Mouse (Mus musculus): ENCODE results near the gene Crat. TPM values are rescaled to one million over a fixed set of nuclear protein-coding genes. Genes with fewer than 3 reads are reported as not detected.

Crat gene
- total and polyA plus RNA-seq, 3 experiments, result 16.1 to 44.4 (median 34.2) TPM

DNA sequence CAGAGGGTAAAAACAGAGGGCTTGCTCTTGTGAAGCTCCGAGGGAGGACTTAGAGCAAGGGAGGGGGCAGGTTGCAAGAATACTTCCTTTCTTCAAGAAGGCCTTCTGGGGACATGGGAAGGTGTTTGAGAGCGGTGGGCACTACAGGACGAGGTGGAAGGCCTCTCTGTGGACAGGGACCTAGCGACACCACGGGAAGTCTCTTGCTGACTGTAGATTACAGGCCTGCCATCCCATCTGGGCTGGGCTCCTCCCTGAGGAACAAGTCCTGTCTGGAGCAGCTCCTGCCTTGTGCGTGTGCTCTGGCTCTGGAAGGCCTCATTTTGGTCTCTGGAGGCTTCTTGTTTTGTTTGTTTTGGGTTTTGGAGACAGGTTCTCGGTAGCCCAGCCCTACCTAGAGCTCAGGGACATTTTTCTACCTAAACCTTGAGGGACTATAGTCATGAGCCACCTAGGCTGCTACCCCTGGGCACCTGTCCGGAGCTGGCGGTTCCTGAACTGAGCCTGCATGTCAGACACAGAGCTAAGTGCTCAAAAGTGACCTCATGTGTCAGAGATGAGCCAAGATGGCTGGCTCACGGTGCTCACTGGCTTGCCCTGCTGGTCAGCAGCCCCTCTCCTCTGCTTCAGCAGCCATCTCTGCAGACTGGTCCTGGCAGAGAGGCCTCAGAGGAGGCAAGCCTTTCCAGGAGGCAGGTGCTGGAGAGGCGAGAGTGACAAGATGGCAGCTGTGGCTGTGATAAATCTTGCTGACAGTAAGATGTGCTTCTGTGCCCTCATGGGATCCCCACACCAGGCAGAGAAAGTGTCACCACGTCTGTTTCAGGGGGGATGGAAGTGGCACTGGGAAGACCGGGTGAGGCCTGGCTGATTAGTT, 40.7 kb upstream of the Crat start:
- TF ChIP-seq GATA1 (IDR thresholded peaks at IDR 0.05; ENCODE audit: borderline replicate concordance, low read length) (no peak), TAL1 (conservative IDR thresholded peaks at IDR 0.05; ENCODE audit: low read depth, low read length) (no peak), GATA2 (IDR thresholded peaks at IDR 0.05; ENCODE audit: borderline replicate concordance, low read depth, low read length) (no peak), CTCF (IDR thresholded peaks at IDR 0.05; ENCODE audit: low read depth, low read length) (no peak), POLR2AphosphoS5 (IDR thresholded peaks at IDR 0.05; ENCODE audit: insufficient replicate concordance, low read depth, low read length) (no peak)

DNA sequence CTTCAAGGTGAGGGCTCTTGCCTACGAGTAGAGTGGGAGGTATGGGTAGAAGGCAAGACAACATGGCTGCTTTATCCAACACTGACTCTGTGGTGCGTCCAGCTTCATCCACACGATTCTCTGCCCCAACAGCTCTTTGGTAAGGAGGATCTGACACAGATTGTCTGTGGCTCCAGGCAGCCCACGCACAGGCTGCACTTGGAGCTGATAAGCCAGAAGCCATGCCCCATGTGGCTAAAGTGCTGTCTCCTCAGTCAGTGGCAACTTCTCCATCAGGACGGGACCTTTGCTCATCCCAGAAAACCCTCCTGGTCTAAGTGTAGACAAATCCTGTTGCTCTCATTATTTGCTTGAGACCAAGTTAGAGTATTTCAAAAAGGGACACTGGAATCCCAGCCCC, 39.0 kb upstream of the Crat start:
- Histone ChIP-seq H3K27me3 (ENCODE audit: insufficient read depth, low read length) (no peaks in the 10 kb centered on the region), H3K36me3 (replicated peaks) (peaks cover 90% of the 10 kb centered on the region), H3K4me3 (ENCODE audit: low read depth, low read length) (no peak overlapping the region), H3K4me1 (ENCODE audit: insufficient read depth, low read depth, low read length) (peaks cover 26% of the 10 kb centered on the region), H3K9me3 (replicated peaks) (peaks cover 5% of the 10 kb centered on the region)
- no peak for TF ChIP-seq CTCF (IDR thresholded peaks at IDR 0.05; ENCODE audit: low read depth, low read length)
- no peak for TF ChIP-seq TAL1 (conservative IDR thresholded peaks at IDR 0.05; ENCODE audit: low read depth, low read length)
- ATAC-seq (ENCODE audit: extremely low read depth, insufficient number of reproducible peaks, low FRiP score, poor library complexity, severe bottlenecking) (no peak), DNase-seq (ENCODE audit: low spot score) (no peak)

More for the DNA sequence above, 40.7 kb upstream of the Crat start:
- DNase-seq (ENCODE audit: low spot score) (no peak), ATAC-seq (ENCODE audit: extremely low read depth, insufficient number of reproducible peaks, low FRiP score, poor library complexity, severe bottlenecking) (no peak)
- no peaks in the 10 kb centered on the region for H3K9me3 ChIP-seq (replicated peaks)
- H3K27me3 ChIP-seq (ENCODE audit: insufficient read depth, low read length), result no peaks in the 10 kb centered on the region
- H3K36me3 ChIP-seq (replicated peaks), result peaks cover 74% of the 10 kb centered on the region
- no peak overlapping the region for H3K4me3 ChIP-seq (ENCODE audit: low read depth, low read length)
- peaks cover 26% of the 10 kb centered on the region for H3K4me1 ChIP-seq (ENCODE audit: insufficient read depth, low read depth, low read length)

DNA sequence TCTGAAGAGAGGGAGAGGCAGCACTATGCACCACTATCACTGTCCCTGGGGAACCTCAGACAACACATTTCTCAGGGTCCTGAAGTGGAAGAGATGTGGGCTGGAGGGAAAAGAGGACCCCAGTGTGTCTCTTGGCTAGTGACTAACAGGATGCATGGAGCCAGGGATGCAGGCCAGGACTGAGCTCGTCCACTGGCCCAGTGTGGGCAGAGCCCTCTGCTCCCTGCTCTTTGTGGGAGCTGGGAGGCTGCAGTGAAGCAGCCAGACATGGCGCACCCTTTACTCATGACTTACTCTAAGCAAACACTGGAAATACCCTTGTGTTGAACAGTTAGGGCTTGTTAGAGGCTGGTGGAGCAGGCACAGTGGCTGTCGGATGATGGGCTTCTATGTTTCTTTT, 38.0 kb upstream of the Crat start:
- Histone ChIP-seq H3K36me3 (replicated peaks) (peaks cover 91% of the 10 kb centered on the region), H3K4me3 (ENCODE audit: low read depth, low read length) (no peak overlapping the region), H3K27me3 (ENCODE audit: insufficient read depth, low read length) (no peaks in the 10 kb centered on the region), H3K9me3 (replicated peaks) (peaks cover 7% of the 10 kb centered on the region), H3K4me1 (ENCODE audit: insufficient read depth, low read depth, low read length) (peaks cover 26% of the 10 kb centered on the region)
- DNase-seq (ENCODE audit: low spot score), result no peak
- no peak for ATAC-seq (ENCODE audit: extremely low read depth, insufficient number of reproducible peaks, low FRiP score, poor library complexity, severe bottlenecking)
- TF ChIP-seq CTCF (IDR thresholded peaks at IDR 0.05; ENCODE audit: low read depth, low read length) (no peak), GATA1 (IDR thresholded peaks at IDR 0.05; ENCODE audit: borderline replicate concordance, low read length) (no peak), GATA2 (IDR thresholded peaks at IDR 0.05; ENCODE audit: borderline replicate concordance, low read depth, low read length) (no peak), POLR2AphosphoS5 (IDR thresholded peaks at IDR 0.05; ENCODE audit: insufficient replicate concordance, low read depth, low read length) (no peak), TAL1 (conservative IDR thresholded peaks at IDR 0.05; ENCODE audit: low read depth, low read length) (no peak)

DNA sequence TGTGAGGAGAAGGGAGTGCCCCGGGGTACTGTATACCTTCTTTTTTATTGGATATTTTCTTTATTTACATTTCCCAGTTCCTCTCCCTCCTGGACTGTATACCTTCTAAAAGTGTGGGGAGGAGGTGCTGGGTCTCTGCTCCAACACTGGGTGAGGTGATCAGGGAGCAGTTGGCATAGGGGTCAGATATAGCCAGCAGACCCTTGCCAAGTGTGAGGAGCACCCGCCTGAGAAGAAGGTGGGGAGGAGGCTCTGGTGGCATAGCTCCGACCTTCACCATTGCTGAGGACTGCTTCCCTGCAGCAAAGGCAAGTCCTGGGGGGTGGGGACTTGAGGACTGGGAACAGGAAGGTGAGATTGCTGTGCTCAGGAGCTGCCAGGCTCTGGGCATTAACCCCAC, 35.9 kb upstream of the Crat start:
- H3K9me3 ChIP-seq (replicated peaks), result peaks cover 7% of the 10 kb centered on the region
- DNase-seq (ENCODE audit: low spot score) (no peak), ATAC-seq (ENCODE audit: extremely low read depth, insufficient number of reproducible peaks, low FRiP score, poor library complexity, severe bottlenecking) (no peak)
- no peaks in the 10 kb centered on the region for H3K27me3 ChIP-seq (ENCODE audit: insufficient read depth, low read length)
- peaks cover 92% of the 10 kb centered on the region for H3K36me3 ChIP-seq (replicated peaks)
- peaks cover 25% of the 10 kb centered on the region for H3K4me1 ChIP-seq (ENCODE audit: insufficient read depth, low read depth, low read length)
- H3K4me3 ChIP-seq (ENCODE audit: low read depth, low read length), result no peak overlapping the region
- TF ChIP-seq POLR2AphosphoS5 (IDR thresholded peaks at IDR 0.05; ENCODE audit: insufficient replicate concordance, low read depth, low read length), result no peak
- TF ChIP-seq GATA2 (IDR thresholded peaks at IDR 0.05; ENCODE audit: borderline replicate concordance, low read depth, low read length), result no peak
- no peak for TF ChIP-seq TAL1 (conservative IDR thresholded peaks at IDR 0.05; ENCODE audit: low read depth, low read length)
- no peak for TF ChIP-seq CTCF (IDR thresholded peaks at IDR 0.05; ENCODE audit: low read depth, low read length)
- TF ChIP-seq GATA1 (IDR thresholded peaks at IDR 0.05; ENCODE audit: borderline replicate concordance, low read length), result no peak

DNA sequence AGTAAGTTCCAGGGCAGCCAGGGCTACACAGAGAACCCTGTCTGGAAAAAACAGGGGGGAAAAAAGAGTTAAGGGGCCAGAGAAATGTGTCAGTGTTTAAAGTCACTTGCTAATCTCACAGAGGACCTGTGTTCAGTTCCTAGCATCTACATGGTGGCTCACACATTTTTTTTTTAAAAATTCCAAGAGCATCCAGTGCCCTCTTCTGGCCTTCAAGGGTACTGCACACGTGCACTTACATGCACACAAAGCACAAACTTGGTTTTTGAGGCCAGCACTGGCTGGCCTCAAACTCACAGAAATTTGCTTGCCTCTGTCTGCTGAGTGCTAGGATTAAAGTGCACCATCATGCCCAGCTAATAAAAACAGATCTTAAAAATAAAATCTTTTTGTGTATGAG, 34.9 kb upstream of the Crat start:
- Histone ChIP-seq H3K4me1 (ENCODE audit: insufficient read depth, low read depth, low read length) (peaks cover 19% of the 10 kb centered on the region), H3K4me3 (ENCODE audit: low read depth, low read length) (no peak overlapping the region), H3K9me3 (replicated peaks) (peaks cover 7% of the 10 kb centered on the region), H3K27me3 (ENCODE audit: insufficient read depth, low read length) (no peaks in the 10 kb centered on the region), H3K36me3 (replicated peaks) (peaks cover 92% of the 10 kb centered on the region)
- ATAC-seq (ENCODE audit: extremely low read depth, insufficient number of reproducible peaks, low FRiP score, poor library complexity, severe bottlenecking) (no peak), DNase-seq (ENCODE audit: low spot score) (no peak)
- TF ChIP-seq CTCF (IDR thresholded peaks at IDR 0.05; ENCODE audit: low read depth, low read length) (no peak), GATA1 (IDR thresholded peaks at IDR 0.05; ENCODE audit: borderline replicate concordance, low read length) (no peak), POLR2AphosphoS5 (IDR thresholded peaks at IDR 0.05; ENCODE audit: insufficient replicate concordance, low read depth, low read length) (no peak), TAL1 (conservative IDR thresholded peaks at IDR 0.05; ENCODE audit: low read depth, low read length) (no peak), GATA2 (IDR thresholded peaks at IDR 0.05; ENCODE audit: borderline replicate concordance, low read depth, low read length) (no peak)

DNA sequence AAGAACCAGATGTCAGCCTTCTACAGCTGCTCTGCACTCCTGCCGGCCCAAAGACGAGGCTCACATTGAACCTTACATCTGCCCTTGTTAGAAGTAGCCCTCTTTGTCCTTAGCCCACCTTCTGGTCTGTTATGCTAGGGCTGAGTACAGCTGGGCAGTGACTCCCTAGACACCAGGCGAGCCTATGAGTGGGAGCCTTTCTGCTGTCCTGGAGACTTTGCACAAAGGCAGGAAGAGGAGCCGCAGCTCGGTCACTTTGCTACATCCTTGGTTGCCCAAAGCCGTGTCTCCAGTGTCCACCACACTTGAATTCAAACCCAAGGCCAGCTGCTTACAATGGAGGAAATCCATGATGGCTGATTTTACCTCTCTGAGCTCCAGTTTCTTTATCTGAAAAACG, 32.8 kb upstream of the Crat start:
- no peak overlapping the region for H3K4me3 ChIP-seq (ENCODE audit: low read depth, low read length)
- no peaks in the 10 kb centered on the region for H3K27me3 ChIP-seq (ENCODE audit: insufficient read depth, low read length)
- TF ChIP-seq GATA1 (IDR thresholded peaks at IDR 0.05; ENCODE audit: borderline replicate concordance, low read length) (no peak), GATA2 (IDR thresholded peaks at IDR 0.05; ENCODE audit: borderline replicate concordance, low read depth, low read length) (no peak), TAL1 (conservative IDR thresholded peaks at IDR 0.05; ENCODE audit: low read depth, low read length) (no peak), CTCF (IDR thresholded peaks at IDR 0.05; ENCODE audit: low read depth, low read length) (no peak), POLR2AphosphoS5 (IDR thresholded peaks at IDR 0.05; ENCODE audit: insufficient replicate concordance, low read depth, low read length) (no peak)
- H3K36me3 ChIP-seq (replicated peaks), result peaks cover 99% of the 10 kb centered on the region
- peaks cover 6% of the 10 kb centered on the region; the same call in 1 of the 2 replicates for H3K4me1 ChIP-seq (ENCODE audit: insufficient read depth, low read depth, low read length)
- H3K9me3 ChIP-seq (replicated peaks), result peaks cover 7% of the 10 kb centered on the region
- DNase-seq (ENCODE audit: low spot score), result no peak
- ATAC-seq (ENCODE audit: extremely low read depth, insufficient number of reproducible peaks, low FRiP score, poor library complexity, severe bottlenecking), result no peak
